Mouse (Mus musculus): ENCODE data around the gene Gm5483.
"Not testable (repeated sequence)": the region's sequence is repeated elsewhere in the genome, so short reads cannot be mapped to it uniquely, and the experiment has no call there.

The Gm5483 gene

DNA sequence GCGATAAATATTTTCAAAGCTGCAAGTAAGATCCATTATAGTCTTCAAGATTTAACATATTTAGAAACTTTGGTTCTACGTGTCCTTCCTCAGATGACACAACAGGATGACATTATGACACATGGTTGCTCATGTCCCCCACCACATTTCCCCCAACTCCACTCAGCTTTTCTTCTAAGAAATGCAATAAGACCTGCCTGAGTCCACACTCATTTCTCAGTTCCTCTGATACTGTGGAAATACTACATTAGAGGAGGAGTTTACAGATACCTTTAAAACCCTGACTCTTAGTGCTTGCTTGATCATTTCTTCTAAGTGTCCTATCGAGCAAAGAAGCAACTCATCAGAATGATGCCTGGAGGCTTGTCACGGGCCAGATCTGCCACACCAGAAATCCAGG, at the start of gene Gm5483:
Gm5483 (plus strand) TSS at position 301 of the 400 bp plus-strand sequence.
- DNase-seq: not testable (repeated sequence)

DNA sequence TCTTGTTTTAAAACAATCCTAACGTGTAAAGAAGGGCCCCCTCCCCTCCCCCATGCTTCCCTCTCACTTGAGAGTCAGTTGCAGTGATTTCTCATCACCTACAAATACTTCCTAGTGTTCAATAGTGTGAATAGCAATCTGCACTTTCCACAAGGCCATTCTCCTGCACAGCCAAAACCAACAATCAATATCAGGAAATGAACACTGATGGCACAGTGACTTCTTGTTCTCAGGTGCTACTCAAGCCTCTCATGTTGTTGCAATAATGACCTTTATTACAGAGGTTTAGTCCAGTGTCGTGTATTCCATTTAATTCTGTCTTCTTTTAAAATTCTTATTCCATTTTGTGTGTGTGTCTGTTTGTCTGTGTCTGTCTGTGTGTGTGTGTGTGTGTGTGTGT, 45.8 kb upstream of the Gm5483 start:
- DNase-seq: no peak

DNA sequence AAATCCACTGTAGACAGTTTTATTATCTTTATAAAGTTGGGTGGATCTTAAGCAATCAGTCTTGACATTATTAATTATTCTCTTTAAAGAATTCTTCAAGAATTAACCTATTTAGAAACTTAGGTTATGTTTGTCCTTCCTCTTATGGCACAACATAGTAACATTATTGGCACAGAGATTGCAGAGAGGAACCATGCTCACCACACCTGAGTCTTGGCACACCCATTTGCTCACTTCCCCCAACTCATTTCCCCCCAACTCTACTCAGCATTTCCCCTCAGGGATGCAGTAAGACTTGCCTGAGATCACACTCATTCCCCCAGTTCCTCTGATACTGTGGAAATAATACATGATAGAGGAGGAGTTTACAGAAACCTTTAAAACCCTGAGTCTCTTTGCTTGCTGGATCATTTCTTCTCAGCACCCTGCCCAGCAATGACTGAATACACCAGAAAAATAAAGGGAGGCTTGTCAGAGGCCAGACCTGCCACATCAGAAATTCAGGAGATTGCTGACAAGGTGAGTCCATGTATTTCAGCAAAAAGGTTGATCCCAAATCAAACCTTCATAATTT, 27.5 kb upstream of the Gm5483 start, which contains the start of gene Stfa2l1:
Stfa2l1 (plus strand) TSS at position 410 of the 574 bp plus-strand sequence.
- no peak for DNase-seq

DNA sequence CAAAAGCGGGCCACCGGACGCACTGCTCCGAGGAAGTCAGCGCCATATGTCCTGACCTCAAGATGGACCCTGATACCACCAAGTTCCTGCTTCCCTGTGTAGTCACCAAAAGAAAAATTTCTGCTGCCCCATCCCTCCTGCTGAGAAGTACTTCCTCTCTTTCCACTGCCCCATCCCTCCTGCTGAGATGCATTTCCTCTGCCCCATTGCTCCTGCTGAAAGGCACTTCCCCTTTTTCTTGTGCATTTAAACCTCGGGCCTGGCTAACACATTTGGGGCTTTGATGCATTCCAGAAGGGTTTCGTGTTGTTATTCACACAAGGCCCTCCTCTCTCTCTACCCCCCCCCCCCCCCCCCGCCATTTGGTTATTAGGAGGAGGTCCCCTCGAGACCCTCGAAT, 16.2 kb upstream of the Gm5483 start:
- not testable (repeated sequence) for DNase-seq

DNA sequence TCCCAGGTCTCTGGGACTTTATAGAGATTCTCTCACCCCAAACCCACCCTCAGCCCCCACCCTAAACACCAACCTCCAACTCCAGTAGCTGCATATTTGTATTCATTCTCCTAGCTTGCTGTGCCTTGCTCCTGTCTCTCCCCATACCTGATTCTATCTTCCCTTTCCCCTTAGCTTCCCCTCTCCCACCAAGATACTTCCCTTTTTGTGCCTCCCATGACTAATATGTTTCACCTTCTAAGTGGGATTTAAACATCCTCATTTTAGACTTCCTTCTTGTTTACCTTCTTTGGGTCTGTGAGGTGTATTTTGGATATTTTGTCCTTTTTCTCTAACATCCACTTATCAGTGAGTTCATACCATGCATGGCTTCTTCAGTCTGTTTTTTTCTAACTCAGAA, 7.9 kb upstream of the Gm5483 start:
- no peak for DNase-seq

DNA sequence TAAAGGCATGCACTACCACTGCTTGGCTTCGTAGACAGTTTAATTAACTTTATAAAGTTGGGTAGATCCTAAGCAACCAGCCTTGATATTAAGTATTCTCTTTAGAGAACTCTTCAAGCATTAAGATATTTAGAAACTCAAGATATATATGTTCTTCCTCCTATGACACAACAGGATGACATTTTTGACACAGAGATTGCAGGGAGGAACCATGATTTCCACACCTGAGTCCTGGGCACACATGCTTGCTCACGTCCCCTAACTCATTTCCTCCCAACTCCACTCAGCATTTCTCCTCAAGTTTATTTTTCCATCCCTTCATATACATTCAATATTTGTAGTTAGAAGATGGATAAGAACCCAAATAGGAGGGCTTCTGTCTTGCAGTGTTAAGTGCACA, 4.1 kb upstream of the Gm5483 start:
- no peak for DNase-seq

DNA sequence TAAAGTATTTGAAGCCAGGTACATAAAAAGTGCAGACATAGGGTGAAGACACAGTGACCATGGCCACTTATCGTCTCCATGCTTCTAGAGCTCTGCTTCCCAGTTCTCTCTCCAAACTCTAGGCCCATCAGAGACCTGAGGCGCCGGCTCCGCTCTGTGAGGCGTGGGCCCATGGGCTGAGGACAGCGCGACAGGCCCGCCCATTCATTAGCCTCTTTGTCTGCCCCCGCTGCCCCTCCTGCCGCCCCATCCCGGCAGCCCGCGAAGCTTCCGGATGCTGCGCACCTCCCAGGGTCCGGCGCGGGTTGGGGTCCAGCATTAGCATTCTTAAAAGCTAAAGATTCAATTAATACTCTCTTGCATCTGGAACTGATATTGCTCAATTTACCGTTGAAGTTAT, 15.2 kb downstream of the Gm5483 start:
- no peak for DNase-seq

DNA sequence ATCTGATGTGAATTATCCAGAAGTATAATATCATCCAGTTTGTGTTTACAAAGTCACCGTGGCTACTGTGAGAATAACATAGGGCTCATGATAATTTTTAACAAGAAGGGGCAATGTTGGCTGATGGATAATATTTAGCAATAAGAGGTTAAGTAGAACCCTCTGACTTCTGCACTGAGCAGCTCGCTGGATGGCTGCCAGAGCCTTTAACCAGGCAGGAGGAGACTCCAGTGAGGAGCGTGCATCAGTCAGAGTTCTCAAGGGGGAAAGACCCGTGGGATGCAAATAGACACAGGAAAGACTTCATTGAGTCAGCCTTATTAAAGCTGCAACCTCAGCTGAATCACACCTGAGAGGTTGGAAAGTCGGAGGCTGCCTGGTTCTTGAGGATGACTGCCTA, 19.8 kb downstream of the Gm5483 start:
- DNase-seq: no peak

DNA sequence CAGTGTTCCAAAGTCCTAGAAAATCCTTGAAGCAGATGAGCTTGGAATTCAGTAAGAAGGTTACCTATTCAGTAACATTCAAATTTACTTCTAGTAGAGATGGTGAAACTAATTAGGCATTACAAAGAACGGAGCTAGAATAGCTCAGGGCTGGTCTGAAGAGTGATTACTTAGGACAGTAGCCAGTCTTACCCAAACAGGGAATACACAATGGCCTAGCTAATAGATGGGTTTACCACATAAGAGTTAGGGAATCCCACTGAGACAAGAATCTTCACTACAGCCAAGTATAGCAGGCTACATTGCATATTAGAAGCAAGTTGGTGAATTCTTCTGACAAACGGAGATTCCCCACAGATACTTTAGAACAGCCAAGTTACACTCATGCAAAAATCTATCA, 21.7 kb downstream of the Gm5483 start:
- DNase-seq: not testable (repeated sequence)

DNA sequence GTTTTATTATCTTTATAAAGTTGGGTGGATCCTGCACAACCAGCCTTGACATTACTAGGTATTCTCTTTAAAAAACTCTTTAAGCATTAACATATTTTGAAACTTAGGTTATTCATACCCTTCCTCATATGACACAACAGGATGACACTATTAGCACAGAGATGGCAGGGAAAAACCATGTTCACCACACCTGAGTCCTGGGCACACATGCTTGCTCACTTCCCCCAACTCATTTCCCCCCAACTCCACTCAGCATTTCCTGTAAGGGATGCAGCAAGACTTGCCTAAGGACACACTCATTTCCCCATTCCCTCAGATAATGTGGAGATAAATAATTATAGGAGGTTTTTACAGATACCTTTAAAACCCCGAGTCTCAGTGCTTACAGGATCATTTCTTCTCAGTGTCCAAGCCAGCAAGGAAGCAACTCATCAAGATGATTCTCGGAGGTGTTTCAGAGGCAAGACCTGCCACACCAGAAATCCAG, 26.0 kb downstream of the Gm5483 start, which contains the start of gene Gm5416:
Gm5416 (plus strand) TSS at position 437 of the 487 bp plus-strand sequence.
- DNase-seq: no peak

DNA sequence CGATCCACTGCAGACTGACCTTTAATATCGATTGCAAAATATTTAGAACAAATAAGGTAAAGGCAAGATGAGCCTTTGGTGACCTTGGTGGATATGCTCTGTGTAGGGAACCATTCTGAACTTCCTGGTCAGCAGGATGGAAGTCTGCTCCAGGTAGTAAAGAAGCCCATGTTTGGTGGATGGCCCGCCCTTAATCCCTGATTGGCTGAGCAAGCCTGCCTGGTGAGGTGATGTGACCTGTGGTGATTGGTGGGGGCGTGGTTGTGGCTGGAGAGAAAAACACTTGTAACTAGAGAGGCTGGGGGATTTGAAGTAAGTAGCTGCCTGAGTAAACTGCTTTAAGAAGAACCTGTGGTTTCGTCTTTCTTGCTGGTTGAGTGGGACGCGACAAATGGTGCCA, 37.2 kb downstream of the Gm5483 start, which contains the start of gene 2010005H15Rik:
2010005H15Rik (plus strand) TSS at position 301 of the 400 bp plus-strand sequence.
- not testable (repeated sequence) for DNase-seq

All from lung, postnatal 14 days (tissue).